ENCODE assay signal across 8 mouse cellular contexts in genomic region chr2:165857395-165857831, GRCm38 (mm10). TPM values are rescaled to one million over a fixed set of nuclear protein-coding genes. Genes with fewer than 3 reads are reported as not detected.
DNase-seq lines count a peak whose midpoint lies in the region; ATAC-seq and TF ChIP-seq lines count a peak whose summit lies in the region.

No protein-coding gene starts in this region.

- no peak for TF ChIP-seq CTCF in thymus, adult 2 months (IDR thresholded peaks at IDR 0.05; ENCODE audit: borderline replicate concordance, control insufficient read depth, extremely low read depth, insufficient read depth, low read length, poor library complexity)

- 26% methylated on average over 4 of the region's 4 CpGs for WGBS in thymus, adult 2 months
- 0% methylated on average over 4 of the region's 4 CpGs for WGBS in forebrain, embryonic 14.5 days
- WGBS in kidney, embryonic 14.5 days: 10% methylated on average over 4 of the region's 4 CpGs

- H3K36me3 ChIP-seq in thymus, adult 2 months (ENCODE audit: control insufficient read depth, insufficient read depth, low read length): no peaks in the 10 kb centered on the region
- H3K36me3 ChIP-seq in forebrain, embryonic 14.5 days (ENCODE audit: control insufficient read depth, insufficient read depth, low read length): 0 out of 2 replicates have a peak, but pooled peaks cover 3% of the 10 kb centered on the region
- H3K36me3 ChIP-seq in kidney, embryonic 14.5 days (ENCODE audit: control insufficient read depth, insufficient read depth, low read length): peaks cover 5% of the 10 kb centered on the region; the same call in 1 of the 2 replicates

- H3K27me3 ChIP-seq in thymus, adult 2 months (ENCODE audit: control insufficient read depth, insufficient read depth, low read length): no peaks in the 10 kb centered on the region
- H3K27me3 ChIP-seq in forebrain, embryonic 14.5 days (replicated peaks; ENCODE audit: control insufficient read depth, insufficient read depth, low read length): no peaks in the 10 kb centered on the region
- H3K27me3 ChIP-seq in kidney, embryonic 14.5 days (ENCODE audit: control insufficient read depth, insufficient read depth, low read length): no peaks in the 10 kb centered on the region

- no peak overlapping the region for H3K4me3 ChIP-seq in thymus, adult 2 months (ENCODE audit: control insufficient read depth, insufficient read depth, low read length)
- no peak overlapping the region for H3K4me3 ChIP-seq in forebrain, embryonic 14.5 days (ENCODE audit: low read depth, low read length)
- H3K4me3 ChIP-seq in kidney, embryonic 14.5 days (ENCODE audit: low read length): peak overlapping the region; percentile 8; the same call in 1 of the 2 replicates

- intact Hi-C loops in left cerebral cortex, postnatal 36 days (cut with DNase I): loop anchor here (2.0 kb wide), 1 partner anchor 25 kb away; no protein-coding TSS in a partner anchor

- TF ChIP-seq POLR2A in thymus, adult 2 months (IDR thresholded peaks at IDR 0.05; ENCODE audit: control insufficient read depth, extremely low read depth, insufficient read depth, low read length, poor library complexity): no peak

- peak overlapping the region; percentile 8; the same call in 1 of the 2 replicates for H3K27ac ChIP-seq in thymus, adult 2 months (ENCODE audit: control insufficient read depth, insufficient read depth, low read length)
- peak overlapping the region; percentile 89 for H3K27ac ChIP-seq in forebrain, embryonic 14.5 days (ENCODE audit: low read depth, low read length)
- peak overlapping the region; percentile 98 for H3K27ac ChIP-seq in kidney, embryonic 14.5 days (ENCODE audit: low read depth, low read length)

- peak overlapping the region; percentile 43 for H3K4me2 ChIP-seq in forebrain, embryonic 14.5 days (ENCODE audit: low read length)
- H3K4me2 ChIP-seq in kidney, embryonic 14.5 days (replicated peaks; ENCODE audit: low read depth, low read length): peak overlapping the region; percentile 36

- H3K9ac ChIP-seq in forebrain, embryonic 14.5 days (ENCODE audit: low read length): peak overlapping the region; percentile 57
- H3K9ac ChIP-seq in kidney, embryonic 14.5 days (ENCODE audit: low read depth, low read length): peak overlapping the region; percentile 46

- peaks cover 75% of the 10 kb centered on the region for H3K4me1 ChIP-seq in thymus, adult 2 months (replicated peaks; ENCODE audit: control insufficient read depth, insufficient read depth, low read length)
- H3K4me1 ChIP-seq in forebrain, embryonic 14.5 days (ENCODE audit: control insufficient read depth, insufficient read depth, low read length): peaks cover 49% of the 10 kb centered on the region
- H3K4me1 ChIP-seq in kidney, embryonic 14.5 days (ENCODE audit: control insufficient read depth, insufficient read depth, low read length): peaks cover 70% of the 10 kb centered on the region

- no peak for DNase-seq in thymus, adult 2 months
- DNase-seq in thymus, adult 18-20 months: no peak
- DNase-seq in forebrain, embryonic 14.5 days (ENCODE audit: low spot score): peak; percentile 71
- DNase-seq in lung, postnatal 14 days: peak; percentile 41
- DNase-seq in frontal cortex, postnatal 25 days (ENCODE audit: low spot score in 2 of 2): no peak
- DNase-seq in left cerebral cortex, postnatal 36 days (ENCODE audit: low spot score in 2 of 2): no peak
- DNase-seq in layer of hippocampus, adult 9-10 months (ENCODE audit: low spot score): no peak

- H3K9me3 ChIP-seq in forebrain, embryonic 14.5 days (replicated peaks; ENCODE audit: control insufficient read depth, low read length): no peaks in the 10 kb centered on the region
- H3K9me3 ChIP-seq in kidney, embryonic 14.5 days (ENCODE audit: control insufficient read depth, low read length): no peaks in the 10 kb centered on the region

- ATAC-seq in forebrain, embryonic 14.5 days: peak; percentile 50
- ATAC-seq in kidney, embryonic 14.5 days (ENCODE audit: low FRiP score, low TSS enrichment): peak; percentile 33

RNA-seq across cellular contexts. Expression of gene Zmynd8, which starts 41.4 kb away (rescaled TPM):
- polyA plus RNA-seq in thymus, adult 2 months (2012; rRNA removed): 30.3 and 30.9 TPM in 2 replicates
- polyA plus RNA-seq in forebrain, embryonic 14.5 days (2014; fragmentation: Nextera tagmentation; extraction: Ambion mirVana): 43.3 and 58.0 TPM in 2 replicates
- polyA plus RNA-seq in kidney, embryonic 14.5 days (2014; fragmentation: Nextera tagmentation; extraction: Ambion mirVana): 44.3 and 61.1 TPM in 2 replicates
- total RNA-seq in left cerebral cortex, postnatal 36 days (2021): 100 to 1,000 TPM; 119 to 184 TPM

Comparison
In these comparisons a context has a peak if more than half of its experiments do, and no peak if none do; other contexts are left out.
1. DNase-seq: peak in forebrain, embryonic 14.5 days (single experiment) and lung, postnatal 14 days (single experiment); none in thymus, adult 2 months (single experiment), thymus, adult 18-20 months (0 of 2), frontal cortex, postnatal 25 days (0 of 2), left cerebral cortex, postnatal 36 days (0 of 2) and layer of hippocampus, adult 9-10 months (single experiment).
2. H3K27ac ChIP-seq: peak in every context shown above with its lines; median percentile 98 in kidney, embryonic 14.5 days; 89 in forebrain, embryonic 14.5 days; 8 in thymus, adult 2 months.